Mouse (Mus musculus): ENCODE results near the gene Dpf3.

DNA sequence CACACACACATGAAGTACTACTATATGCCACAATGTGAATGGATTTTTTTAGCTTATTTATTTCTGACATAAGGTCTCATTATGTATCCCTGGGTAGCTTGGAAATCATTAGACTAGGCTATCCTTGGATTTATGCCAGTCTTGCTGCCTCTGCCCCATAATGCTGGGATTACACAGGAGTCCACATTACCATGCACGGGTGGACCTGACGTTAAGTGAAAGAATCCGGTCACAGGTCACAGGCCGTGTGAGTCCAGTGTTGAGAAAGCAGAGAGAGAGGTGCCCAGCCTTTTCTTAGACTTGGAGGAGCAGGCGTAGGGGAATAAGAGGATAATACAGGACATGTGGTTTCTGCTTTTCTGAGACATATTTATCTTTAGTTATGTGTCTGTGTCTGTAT, 11.7 kb upstream of the Dpf3 start:
- TF ChIP-seq CTCF (IDR thresholded peaks at IDR 0.05): no peak
- no peak for TF ChIP-seq EP300 (IDR thresholded peaks at IDR 0.05)
